Mouse (Mus musculus): ENCODE data around the gene Chmp2b. TPM values are rescaled to one million over a fixed set of nuclear protein-coding genes. Genes with fewer than 3 reads are reported as not detected.
A peak's percentile ranks its signal among the peaks of the same experiment; 100 is the strongest.

The Chmp2b gene
- polyA plus RNA-seq (2015; fragmentation: Nextera tagmentation; extraction: Ambion mirVana): 57.2 and 60.5 TPM in 2 replicates

GRCm38 (mm10) chr16:65561963-65562863 lies at the start of gene Chmp2b:
Chmp2b (minus strand) TSS chr16:65562726.
- peak; percentile 77 for ATAC-seq (ENCODE audit: extremely low read depth, insufficient number of reproducible peaks, low FRiP score, low TSS enrichment)
- H3K4me1 ChIP-seq: peaks cover 25% of the 10 kb centered on the region
- H3K36me3 ChIP-seq: peaks cover 7% of the 10 kb centered on the region
- peak within 1 kb of the TSS; percentile 88 for H3K4me2 ChIP-seq
- H3K9me3 ChIP-seq: no peaks in the 10 kb centered on the region
- WGBS: under 1% methylated on average over 69 of the region's 69 CpGs
- peak within 1 kb of the TSS; percentile 59 for H3K27ac ChIP-seq (replicated peaks)
- peak within 1 kb of the TSS; percentile 97 for H3K9ac ChIP-seq
- no peaks in the 10 kb centered on the region for H3K27me3 ChIP-seq (replicated peaks)
- H3K4me3 ChIP-seq: peak within 1 kb of the TSS; percentile 99

- Histone ChIP-seq H3K9me3 (no peaks in the 10 kb centered on the region), H3K4me2 (no peak overlapping the region), H3K27me3 (replicated peaks) (no peaks in the 10 kb centered on the region), H3K36me3 (no peaks in the 10 kb centered on the region), H3K27ac (replicated peaks) (no peak overlapping the region), H3K9ac (no peak overlapping the region), H3K4me1 (no peaks in the 10 kb centered on the region), H3K4me3 (no peak overlapping the region)
- no peak for ATAC-seq (ENCODE audit: extremely low read depth, insufficient number of reproducible peaks, low FRiP score, low TSS enrichment)
- 71% methylated on average over 1 of the region's 1 CpGs for WGBS
Measured at GRCm38 (mm10) chr16:65611678-65612077, 49.2 kb upstream of the Chmp2b start.

- no peaks in the 10 kb centered on the region for H3K9me3 ChIP-seq
- no peak overlapping the region for H3K9ac ChIP-seq
- no peaks in the 10 kb centered on the region for H3K4me1 ChIP-seq
- ATAC-seq (ENCODE audit: extremely low read depth, insufficient number of reproducible peaks, low FRiP score, low TSS enrichment): no peak
- WGBS: 81% methylated on average over 4 of the region's 4 CpGs
- no peaks in the 10 kb centered on the region for H3K36me3 ChIP-seq
- H3K27ac ChIP-seq (replicated peaks): no peak overlapping the region
- no peak overlapping the region for H3K4me2 ChIP-seq
- H3K27me3 ChIP-seq (replicated peaks): no peaks in the 10 kb centered on the region
- no peak overlapping the region for H3K4me3 ChIP-seq
Measured at GRCm38 (mm10) chr16:65600798-65601197, 38.3 kb upstream of the Chmp2b start.

- Histone ChIP-seq H3K36me3 (no peaks in the 10 kb centered on the region), H3K4me3 (no peak overlapping the region), H3K27ac (replicated peaks) (no peak overlapping the region), H3K27me3 (replicated peaks) (no peaks in the 10 kb centered on the region), H3K9ac (no peak overlapping the region), H3K4me2 (no peak overlapping the region), H3K4me1 (no peaks in the 10 kb centered on the region), H3K9me3 (no peaks in the 10 kb centered on the region)
- WGBS: 70% methylated on average over 7 of the region's 7 CpGs
- ATAC-seq (ENCODE audit: extremely low read depth, insufficient number of reproducible peaks, low FRiP score, low TSS enrichment): no peak
Measured at GRCm38 (mm10) chr16:65586111-65586865, 23.8 kb upstream of the Chmp2b start.

- Histone ChIP-seq H3K4me2 (no peak overlapping the region), H3K4me3 (no peak overlapping the region), H3K36me3 (no peaks in the 10 kb centered on the region), H3K4me1 (no peaks in the 10 kb centered on the region), H3K27me3 (replicated peaks) (no peaks in the 10 kb centered on the region), H3K27ac (replicated peaks) (no peak overlapping the region), H3K9ac (no peak overlapping the region), H3K9me3 (no peaks in the 10 kb centered on the region)
- WGBS: 76% methylated on average over 2 of the region's 2 CpGs
- ATAC-seq (ENCODE audit: extremely low read depth, insufficient number of reproducible peaks, low FRiP score, low TSS enrichment): no peak
Measured at GRCm38 (mm10) chr16:65585699-65586098, 23.2 kb upstream of the Chmp2b start.

- WGBS: 56% methylated on average over 6 of the region's 6 CpGs
Measured at GRCm38 (mm10) chr16:65577298-65578029, 14.9 kb upstream of the Chmp2b start.

GRCm38 (mm10) chr16:65568853-65569252 lies 6.3 kb upstream of the Chmp2b start:
- Histone ChIP-seq H3K9ac (no peak overlapping the region), H3K27me3 (replicated peaks) (no peaks in the 10 kb centered on the region), H3K4me1 (no peaks in the 10 kb centered on the region), H3K4me2 (no peak overlapping the region), H3K36me3 (no peaks in the 10 kb centered on the region), H3K4me3 (no peak overlapping the region), H3K9me3 (no peaks in the 10 kb centered on the region), H3K27ac (replicated peaks) (no peak overlapping the region)
- ATAC-seq (ENCODE audit: extremely low read depth, insufficient number of reproducible peaks, low FRiP score, low TSS enrichment): no peak
- 65% methylated on average over 4 of the region's 4 CpGs for WGBS

More at GRCm38 (mm10) chr16:65577298-65578029, 14.9 kb upstream of the Chmp2b start:
- H3K27ac ChIP-seq (replicated peaks): no peak overlapping the region
- H3K36me3 ChIP-seq: no peaks in the 10 kb centered on the region
- no peaks in the 10 kb centered on the region for H3K27me3 ChIP-seq (replicated peaks)
- no peak overlapping the region for H3K4me2 ChIP-seq
- ATAC-seq (ENCODE audit: extremely low read depth, insufficient number of reproducible peaks, low FRiP score, low TSS enrichment): no peak
- no peak overlapping the region for H3K9ac ChIP-seq
- H3K4me3 ChIP-seq: no peak overlapping the region
- H3K4me1 ChIP-seq: 0 out of 2 replicates have a peak, but pooled peaks cover 3% of the 10 kb centered on the region
- no peaks in the 10 kb centered on the region for H3K9me3 ChIP-seq

GRCm38 (mm10) chr16:65564951-65565350 lies 2.4 kb upstream of the Chmp2b start:
- no peaks in the 10 kb centered on the region for H3K27me3 ChIP-seq (replicated peaks)
- 83% methylated on average over 1 of the region's 1 CpGs for whole genome bisulfite sequencing
- H3K4me3 ChIP-seq: no peak overlapping the region
- H3K36me3 ChIP-seq: no peaks in the 10 kb centered on the region
- no peaks in the 10 kb centered on the region for H3K9me3 ChIP-seq
- H3K9ac ChIP-seq: no peak overlapping the region
- H3K4me2 ChIP-seq: no peak overlapping the region
- H3K27ac ChIP-seq (replicated peaks): no peak overlapping the region
- no peak for ATAC-seq (ENCODE audit: extremely low read depth, insufficient number of reproducible peaks, low FRiP score, low TSS enrichment)
- peaks cover 17% of the 10 kb centered on the region for H3K4me1 ChIP-seq

GRCm38 (mm10) chr16:65564306-65564705 lies 1.8 kb upstream of the Chmp2b start:
- H3K36me3 ChIP-seq: no peaks in the 10 kb centered on the region
- no peak overlapping the region for H3K4me2 ChIP-seq
- H3K9ac ChIP-seq: no peak overlapping the region
- no peak overlapping the region for H3K4me3 ChIP-seq
- H3K27ac ChIP-seq (replicated peaks): no peak overlapping the region
- H3K4me1 ChIP-seq: peaks cover 24% of the 10 kb centered on the region
- H3K27me3 ChIP-seq (replicated peaks): no peaks in the 10 kb centered on the region
- ATAC-seq (ENCODE audit: extremely low read depth, insufficient number of reproducible peaks, low FRiP score, low TSS enrichment): no peak
- no peaks in the 10 kb centered on the region for H3K9me3 ChIP-seq
- 80% methylated on average over 8 of the region's 8 CpGs for WGBS

- H3K27ac ChIP-seq (replicated peaks): no peak overlapping the region
- 0 out of 2 replicates have a peak, but pooled peaks have one; percentile 22 for ATAC-seq (ENCODE audit: extremely low read depth, insufficient number of reproducible peaks, low FRiP score, low TSS enrichment)
- peaks cover 7% of the 10 kb centered on the region for H3K36me3 ChIP-seq
- H3K4me3 ChIP-seq: peak overlapping the region; percentile 99
- H3K4me1 ChIP-seq: peaks cover 25% of the 10 kb centered on the region
- H3K27me3 ChIP-seq (replicated peaks): no peaks in the 10 kb centered on the region
- peak overlapping the region; percentile 88 for H3K4me2 ChIP-seq
- H3K9me3 ChIP-seq: no peaks in the 10 kb centered on the region
- WGBS: under 1% methylated on average over 10 of the region's 10 CpGs
- peak overlapping the region; percentile 97 for H3K9ac ChIP-seq
Measured at GRCm38 (mm10) chr16:65562864-65563206, 309 bp upstream of the Chmp2b start.
